Mouse (Mus musculus) ES-Bruce4 (cell line): ENCODE results near the gene Pus1. TPM values are rescaled to one million over a fixed set of nuclear protein-coding genes. Genes with fewer than 3 reads are reported as not detected.
A peak's percentile ranks its signal among the peaks of the same experiment; 100 is the strongest.

Source experiments
- H3K27ac ChIP-seq: 2 replicates; pipeline ENCODE4 v1.5.1; 2012; ENCODE audit warnings: low read length, inconsistent platforms; ENCODE audit not compliant: insufficient read depth
- H3K27me3 ChIP-seq: 2 replicates; pipeline ENCODE4 v1.6.1; 2012; ENCODE audit warnings: mild to moderate bottlenecking, low read length, inconsistent platforms; ENCODE audit not compliant: control insufficient read depth, poor library complexity, insufficient read depth, severe bottlenecking
- H3K36me3 ChIP-seq: 2 replicates; pipeline ENCODE4 v1.6.1; 2012; ENCODE audit warnings: inconsistent platforms, mild to moderate bottlenecking, low read length, moderate library complexity; ENCODE audit not compliant: control insufficient read depth, poor library complexity, insufficient read depth, severe bottlenecking
- H3K4me1 ChIP-seq: one replicate; pipeline ENCODE4 v1.8.1; 2011; ENCODE audit warnings: low read length; ENCODE audit not compliant: control insufficient read depth, insufficient read depth
- H3K4me3 ChIP-seq: 2 replicates; pipeline ENCODE4 v1.5.1; 2011; ENCODE audit warnings: low read depth, mild to moderate bottlenecking, low read length
- H3K9ac ChIP-seq: 2 replicates; pipeline ENCODE4 v1.6.1; 2012; ENCODE audit warnings: low read depth, mild to moderate bottlenecking, inconsistent platforms; ENCODE audit not compliant: poor library complexity, severe bottlenecking
- H3K9me3 ChIP-seq: replicated peaks from 2 replicates; pipeline ENCODE4 v1.6.1; 2012; ENCODE audit warnings: mild to moderate bottlenecking, low read length, inconsistent platforms; ENCODE audit not compliant: control insufficient read depth, poor library complexity, insufficient read depth, severe bottlenecking
- CTCF ChIP-seq: IDR thresholded peaks from one replicate; pipeline ENCODE4 v1.8.1; 2011; ENCODE audit warnings: low read depth, low read length
- EP300 ChIP-seq: IDR thresholded peaks from 2 replicates; pipeline ENCODE4 v1.6.1; 2011; ENCODE audit warnings: low read depth, low read length; ENCODE audit not compliant: insufficient read depth
- POLR2A ChIP-seq: IDR thresholded peaks from one replicate; pipeline ENCODE4 v1.8.1; 2011; ENCODE audit warnings: low read length; ENCODE audit not compliant: insufficient read depth
- polyA plus RNA-seq: library from polyadenylated mRNA; stranded (reverse); fragments of >200 nt; gene quantifications from 2 replicates; pipeline ENCODE4 v1.2.4, GENCODE M21; 2011; ENCODE audit warnings: low read depth; ENCODE audit not compliant: missing spikeins, insufficient read depth, insufficient read length

Gene Pus1
- polyA plus RNA-seq, 1 experiment = 32.4 TPM

- H3K36me3 ChIP-seq = peaks cover 9% of the 10 kb centered on the region
Measured at GRCm38 (mm10) chr5:110770031-110770445, 10.4 kb downstream of the Pus1 start.

GRCm38 (mm10) chr5:110769272-110769671, 11.2 kb downstream of the Pus1 start:
- TF ChIP-seq POLR2A = no peak
- TF ChIP-seq EP300 = no peak
- TF ChIP-seq CTCF = no peak
- Histone ChIP-seq H3K4me1 (no peaks in the 10 kb centered on the region), H3K27me3 (no peaks in the 10 kb centered on the region), H3K9ac (peak overlapping the region; percentile 85), H3K27ac (no peak overlapping the region), H3K4me3 (peak overlapping the region; percentile 65), H3K36me3 (peaks cover 6% of the 10 kb centered on the region), H3K9me3 (no peaks in the 10 kb centered on the region)

More at GRCm38 (mm10) chr5:110770031-110770445, 10.4 kb downstream of the Pus1 start:
- Histone ChIP-seq H3K9ac (peak overlapping the region; percentile 85), H3K4me1 (no peaks in the 10 kb centered on the region), H3K27me3 (no peaks in the 10 kb centered on the region), H3K4me3 (peak overlapping the region; percentile 79), H3K27ac (peak overlapping the region; percentile 73), H3K9me3 (no peaks in the 10 kb centered on the region)
- TF ChIP-seq CTCF = no peak
- no peak for TF ChIP-seq POLR2A
- no peak for TF ChIP-seq EP300

GRCm38 (mm10) chr5:110763890-110764289, 16.6 kb downstream of the Pus1 start:
- Histone ChIP-seq H3K27ac (no peak overlapping the region), H3K9ac (no peak overlapping the region), H3K27me3 (no peaks in the 10 kb centered on the region), H3K36me3 (no peaks in the 10 kb centered on the region), H3K4me1 (no peaks in the 10 kb centered on the region), H3K9me3 (no peaks in the 10 kb centered on the region), H3K4me3 (no peak overlapping the region)
- TF ChIP-seq CTCF (no peak), POLR2A (no peak), EP300 (no peak)

- Histone ChIP-seq H3K9me3 (no peaks in the 10 kb centered on the region), H3K4me3 (no peak overlapping the region), H3K4me1 (peaks cover 2% of the 10 kb centered on the region), H3K27ac (no peak overlapping the region), H3K9ac (no peak overlapping the region), H3K36me3 (peaks cover 6% of the 10 kb centered on the region), H3K27me3 (no peaks in the 10 kb centered on the region)
- TF ChIP-seq EP300 = no peak
- TF ChIP-seq CTCF = no peak
- TF ChIP-seq POLR2A = no peak
Measured at GRCm38 (mm10) chr5:110745021-110745420, 35.4 kb downstream of the Pus1 start.

GRCm38 (mm10) chr5:110739496-110740275, 40.8 kb downstream of the Pus1 start:
- Histone ChIP-seq H3K27me3 (no peaks in the 10 kb centered on the region), H3K9ac (no peak overlapping the region), H3K27ac (no peak overlapping the region), H3K36me3 (peaks cover 25% of the 10 kb centered on the region), H3K4me3 (no peak overlapping the region), H3K4me1 (no peaks in the 10 kb centered on the region), H3K9me3 (no peaks in the 10 kb centered on the region)
- no peak for TF ChIP-seq EP300
- no peak for TF ChIP-seq CTCF
- TF ChIP-seq POLR2A = no peak

GRCm38 (mm10) chr5:110735606-110736005, 44.9 kb downstream of the Pus1 start:
- peaks cover 44% of the 10 kb centered on the region for H3K36me3 ChIP-seq
- no peaks in the 10 kb centered on the region for H3K27me3 ChIP-seq

More at GRCm38 (mm10) chr5:110735606-110736005, 44.9 kb downstream of the Pus1 start:
- no peak overlapping the region for H3K27ac ChIP-seq
- no peaks in the 10 kb centered on the region for H3K9me3 ChIP-seq
- H3K9ac ChIP-seq = no peak overlapping the region
- no peaks in the 10 kb centered on the region for H3K4me1 ChIP-seq
- no peak for TF ChIP-seq POLR2A
- no peak for TF ChIP-seq CTCF
- TF ChIP-seq EP300 = no peak
- H3K4me3 ChIP-seq = no peak overlapping the region
